Mouse (Mus musculus) embryonic fibroblast, embryonic 13.5 days (primary cell): ENCODE measurements around the gene Fam193b. TPM values are rescaled to one million over a fixed set of nuclear protein-coding genes. Genes with fewer than 3 reads are reported as not detected.
"Not testable (repeated sequence)": the region's sequence is repeated elsewhere in the genome, so short reads cannot be mapped to it uniquely, and the experiment has no call there.

Experiments
- H3K27ac ChIP-seq: 2 replicates; pipeline ENCODE4 v1.5.1; 2012; ENCODE audit warnings: low read length, control low read depth, inconsistent platforms; ENCODE audit not compliant: insufficient read depth
- H3K4me1 ChIP-seq: 2 replicates; pipeline ENCODE4 v1.6.1; 2011; ENCODE audit warnings: low read length; ENCODE audit not compliant: control insufficient read depth, insufficient read depth
- H3K4me3 ChIP-seq: 2 replicates; pipeline ENCODE4 v1.5.1; 2011; ENCODE audit warnings: mild to moderate bottlenecking, control low read depth, low read length; ENCODE audit not compliant: insufficient read depth
- CTCF ChIP-seq: IDR thresholded peaks from 2 replicates; pipeline ENCODE4 v1.5.1; 2011; ENCODE audit warnings: mild to moderate bottlenecking, control low read depth, low read length, moderate library complexity, borderline replicate concordance; ENCODE audit not compliant: insufficient read depth
- POLR2A ChIP-seq: IDR thresholded peaks from 2 replicates; pipeline ENCODE4 v1.6.1; 2011; ENCODE audit warnings: low read depth, mild to moderate bottlenecking, control low read depth, low read length, moderate library complexity
- polyA plus RNA-seq: library from polyadenylated mRNA; stranded (reverse); fragments of >200 nt; gene quantifications from 2 replicates; pipeline ENCODE4 v1.2.4, GENCODE M21; 2011; ENCODE audit warnings: low read depth; ENCODE audit not compliant: missing spikeins, insufficient read length

The Fam193b gene
- polyA plus RNA-seq, 1 experiment: 24.5 TPM

DNA sequence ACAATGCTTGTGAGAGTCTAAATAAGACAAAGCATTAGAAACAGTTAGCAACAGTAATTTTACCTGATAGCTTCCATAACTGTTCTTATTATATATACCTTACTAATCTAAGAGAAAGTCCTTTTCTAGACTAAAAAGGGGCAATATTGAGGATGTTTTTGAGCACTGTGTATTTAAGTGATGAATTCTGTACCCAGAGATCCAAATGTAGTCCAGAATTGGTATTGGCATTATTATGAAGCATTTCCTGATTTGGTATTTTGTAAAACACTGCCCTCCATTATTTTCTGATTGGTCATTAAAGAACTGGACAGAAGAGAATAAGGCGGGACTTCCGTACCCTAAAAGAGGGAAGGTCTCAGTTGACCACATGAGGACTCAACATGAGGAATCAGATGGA is 2.5 kb upstream of the Fam193b start, which contains the start of gene Tmed9:
Gene Tmed9 (plus strand): TSS at position 301 of the 400 bp plus-strand sequence.
- TF ChIP-seq POLR2A (no peak), CTCF (no peak)
- peaks cover 2% of the 10 kb centered on the region; the same call in 1 of the 2 replicates for H3K4me1 ChIP-seq
- H3K27ac ChIP-seq: no peak within 1 kb of the TSS
- H3K4me3 ChIP-seq: no peak within 1 kb of the TSS

DNA sequence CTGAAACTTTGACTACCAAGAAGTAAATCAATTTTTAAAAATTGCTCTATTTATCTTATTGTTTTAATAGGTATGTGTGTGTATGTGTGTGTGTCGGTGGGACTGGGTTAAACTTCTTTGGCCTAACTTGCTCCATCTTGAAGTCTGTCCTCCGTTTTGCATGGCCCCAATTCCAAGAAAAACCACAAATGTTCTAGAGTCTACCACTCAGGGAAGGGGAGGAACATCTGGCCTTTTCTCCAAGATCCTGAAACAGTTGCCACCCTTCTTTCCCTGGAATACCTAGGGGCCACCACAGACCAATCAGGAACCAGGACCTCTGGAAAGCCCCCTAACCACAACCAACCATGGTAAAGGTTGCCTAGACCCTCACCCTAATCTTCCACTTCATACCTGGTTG is 1.1 kb upstream of the Fam193b start:
- Histone ChIP-seq H3K4me1 (peaks cover 2% of the 10 kb centered on the region; the same call in 1 of the 2 replicates), H3K4me3 (no peak overlapping the region), H3K27ac (no peak overlapping the region)
- TF ChIP-seq CTCF (no peak), POLR2A (0 out of 2 replicates have a peak, but pooled peaks have one; percentile 20)

DNA sequence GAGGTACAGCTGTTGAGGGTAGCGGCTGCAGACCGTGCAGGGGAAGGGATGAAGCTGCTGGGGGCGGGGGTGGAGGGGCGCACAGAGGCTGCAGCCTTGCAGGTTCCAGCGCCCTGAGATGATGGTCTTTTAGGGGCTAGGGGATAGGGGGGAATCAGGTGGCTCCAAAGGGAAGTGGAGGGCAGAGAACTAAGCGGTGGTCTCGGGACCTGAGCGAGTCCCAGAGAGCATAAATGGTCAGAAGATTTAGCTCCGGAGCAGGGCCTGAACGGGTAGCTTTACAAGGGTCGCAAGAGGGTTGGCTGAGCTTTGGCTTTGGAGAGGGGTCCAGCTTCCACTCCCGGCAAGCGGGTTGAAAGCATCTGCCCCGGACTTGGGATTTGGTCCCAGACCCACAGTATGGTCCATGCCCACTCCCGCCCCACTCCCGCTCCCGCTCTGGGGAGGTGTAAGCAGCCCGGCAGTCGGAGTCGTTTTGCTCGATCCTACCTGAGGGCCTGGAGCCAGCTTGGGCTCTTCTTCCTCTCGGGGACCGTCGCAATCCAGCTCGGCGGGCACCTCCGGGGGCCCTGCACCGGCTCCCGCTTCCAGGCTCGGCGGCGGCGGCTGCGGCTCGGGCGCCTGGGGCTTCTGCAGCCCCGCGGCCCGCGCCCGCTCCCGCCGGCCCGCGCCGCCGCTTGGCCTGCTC is 490 bp downstream of the Fam193b start:
- H3K27ac ChIP-seq: peak overlapping the region; percentile 50
- TF ChIP-seq POLR2A: no peak
- TF ChIP-seq CTCF: no peak
- peaks cover 7% of the 10 kb centered on the region; the same call in 1 of the 2 replicates for H3K4me1 ChIP-seq
- H3K4me3 ChIP-seq: peak overlapping the region; percentile 86

DNA sequence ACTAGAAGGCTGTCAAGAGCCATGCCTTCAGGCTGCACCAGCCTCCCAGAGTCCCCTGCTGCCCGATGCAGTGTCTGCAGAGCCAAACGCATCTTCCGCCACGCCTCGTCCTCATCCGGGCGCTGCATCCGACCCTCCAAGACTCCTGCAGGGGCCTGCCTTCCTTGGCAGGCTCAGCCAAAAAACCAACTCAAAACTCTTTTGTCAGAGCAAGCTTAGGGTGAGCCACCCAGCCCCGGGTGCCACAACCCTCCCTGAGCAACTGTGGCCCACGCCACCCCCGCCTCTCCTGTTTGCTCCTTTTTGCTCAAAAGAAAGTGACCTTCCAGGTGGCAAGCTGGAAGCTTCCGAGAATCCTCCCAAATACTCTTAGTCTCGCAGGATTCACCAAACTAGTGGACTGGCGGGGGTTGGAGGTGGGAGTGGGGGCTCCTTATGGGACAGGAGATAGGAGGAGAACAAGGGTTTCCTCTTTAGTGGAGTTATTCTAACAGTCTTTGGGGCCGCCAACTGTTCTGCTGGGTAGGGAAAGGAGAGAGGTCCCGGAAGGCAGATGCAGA is 1.1 kb downstream of the Fam193b start:
- Histone ChIP-seq H3K4me1 (peaks cover 7% of the 10 kb centered on the region; the same call in 1 of the 2 replicates), H3K27ac (no peak overlapping the region), H3K4me3 (peak overlapping the region; percentile 86)
- TF ChIP-seq CTCF (no peak), POLR2A (no peak)

DNA sequence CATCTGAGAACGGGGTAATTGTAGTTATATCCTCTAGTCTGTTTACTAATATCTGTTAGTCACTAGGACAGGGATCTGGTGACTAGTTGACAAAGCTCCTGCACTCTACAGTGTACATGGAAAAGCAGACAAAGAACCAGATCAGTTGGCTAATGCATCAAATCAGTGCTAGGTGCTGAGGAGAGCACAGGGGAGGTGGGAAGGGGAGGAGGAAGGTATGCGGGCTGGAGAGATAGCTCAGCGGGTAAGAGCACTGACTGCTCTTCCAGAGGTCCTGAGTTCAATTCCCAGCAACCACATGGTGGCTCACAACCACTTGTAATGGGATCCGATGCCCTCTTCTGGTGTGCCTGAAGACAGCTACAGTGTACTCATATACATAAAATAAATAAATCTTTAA is 2.4 kb downstream of the Fam193b start:
- not testable (repeated sequence) for H3K27ac ChIP-seq, H3K4me3 ChIP-seq, H3K4me1 ChIP-seq

DNA sequence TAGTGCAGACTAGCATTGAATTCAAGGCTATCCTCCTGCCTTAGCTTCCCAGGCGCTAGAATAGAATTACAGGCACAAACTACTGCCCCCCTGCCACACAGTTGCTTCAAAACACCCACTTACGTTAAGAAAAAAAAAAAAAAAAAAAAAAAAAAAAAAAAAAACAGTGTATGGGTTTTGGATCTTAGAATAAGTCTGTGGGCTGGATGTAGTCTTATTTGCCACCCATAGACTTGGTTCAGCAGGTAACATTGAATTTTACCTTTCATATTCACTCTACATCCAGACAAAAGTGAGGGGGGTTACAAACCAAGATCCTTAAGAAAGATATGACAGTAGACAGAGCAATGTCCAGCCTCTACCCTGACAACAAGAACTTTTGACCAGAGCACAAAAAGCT is 3.0 kb downstream of the Fam193b start:
- H3K4me1 ChIP-seq: peaks cover 7% of the 10 kb centered on the region; the same call in 1 of the 2 replicates
- H3K4me3 ChIP-seq: no peak overlapping the region
- TF ChIP-seq CTCF: no peak
- no peak for TF ChIP-seq POLR2A
- no peak overlapping the region for H3K27ac ChIP-seq

DNA sequence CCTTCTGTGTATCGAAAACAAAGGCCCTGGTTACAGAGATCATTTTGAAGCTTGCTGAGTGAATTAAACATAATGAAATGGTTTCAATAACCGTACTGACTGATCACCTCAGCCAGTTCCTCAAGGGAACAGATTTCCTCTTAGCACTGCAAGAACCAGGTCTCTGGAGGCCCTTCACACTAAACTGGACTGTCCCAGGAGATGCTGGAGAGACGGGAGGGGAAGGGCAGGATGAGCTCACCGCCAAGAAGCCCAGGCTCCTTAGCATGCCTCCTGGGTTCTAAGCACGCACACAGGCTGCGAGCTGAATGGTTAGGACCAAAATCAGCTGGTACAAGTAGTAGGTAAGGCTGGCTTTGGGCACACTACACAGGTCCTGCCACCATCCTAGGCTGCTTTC is 3.9 kb downstream of the Fam193b start:
- Histone ChIP-seq H3K4me3 (no peak overlapping the region), H3K27ac (no peak overlapping the region), H3K4me1 (peaks cover 7% of the 10 kb centered on the region; the same call in 1 of the 2 replicates)
- no peak for TF ChIP-seq POLR2A
- no peak for TF ChIP-seq CTCF

DNA sequence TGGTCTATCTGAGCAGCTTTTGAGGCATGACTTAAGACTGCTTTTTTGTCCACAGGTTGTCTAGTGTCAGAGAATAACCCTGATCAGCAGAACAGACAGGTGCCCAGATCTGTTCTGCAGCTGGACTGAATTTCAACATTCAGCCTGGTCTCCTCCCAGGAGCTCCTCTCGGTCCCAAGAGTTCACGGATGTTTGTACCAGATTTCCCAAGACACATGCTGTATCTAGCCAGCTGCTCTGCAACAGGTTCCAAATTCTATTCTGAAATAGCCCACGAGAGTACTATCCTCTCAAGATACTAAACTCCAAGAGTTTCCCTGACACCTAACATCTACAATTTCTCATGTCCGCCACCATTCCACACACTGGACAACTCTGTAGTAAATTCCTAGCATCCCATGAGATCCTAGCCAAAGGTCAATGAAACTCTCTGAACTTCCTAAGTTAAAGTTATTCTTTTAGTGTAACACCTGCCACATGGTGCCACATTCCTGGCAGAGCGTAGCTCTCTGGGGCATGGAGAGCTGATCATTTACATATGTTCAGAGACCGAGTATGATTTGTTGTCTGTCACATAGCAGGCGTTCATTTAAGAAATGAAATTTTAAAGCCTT is 7.5 kb downstream of the Fam193b start:
- TF ChIP-seq POLR2A (no peak), CTCF (no peak)
- no peak overlapping the region for H3K27ac ChIP-seq
- no peak overlapping the region for H3K4me3 ChIP-seq
- peaks cover 5% of the 10 kb centered on the region; the same call in 1 of the 2 replicates for H3K4me1 ChIP-seq

DNA sequence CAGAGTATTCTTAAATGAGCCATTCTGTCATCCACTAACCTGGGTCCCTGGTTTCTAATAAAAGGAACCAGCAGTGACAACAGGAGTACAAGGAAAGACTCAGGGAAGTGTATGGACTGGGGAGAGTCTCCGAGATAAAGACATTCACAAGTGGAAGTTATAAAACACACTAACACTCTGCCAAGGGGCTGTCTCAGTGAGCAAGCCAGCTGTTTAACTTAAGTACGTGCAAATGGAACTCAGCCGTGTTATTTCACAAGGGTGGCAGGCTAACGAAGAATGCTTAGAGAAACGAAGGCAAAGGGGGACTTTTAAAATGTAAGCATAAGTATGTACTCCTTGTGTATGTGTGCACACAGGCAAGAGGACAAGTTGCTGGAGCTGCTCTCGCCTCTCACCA is 13.4 kb downstream of the Fam193b start:
- H3K27ac ChIP-seq: no peak overlapping the region
- TF ChIP-seq CTCF (no peak), POLR2A (no peak)
- H3K4me3 ChIP-seq: no peak overlapping the region
- no peaks in the 10 kb centered on the region for H3K4me1 ChIP-seq

DNA sequence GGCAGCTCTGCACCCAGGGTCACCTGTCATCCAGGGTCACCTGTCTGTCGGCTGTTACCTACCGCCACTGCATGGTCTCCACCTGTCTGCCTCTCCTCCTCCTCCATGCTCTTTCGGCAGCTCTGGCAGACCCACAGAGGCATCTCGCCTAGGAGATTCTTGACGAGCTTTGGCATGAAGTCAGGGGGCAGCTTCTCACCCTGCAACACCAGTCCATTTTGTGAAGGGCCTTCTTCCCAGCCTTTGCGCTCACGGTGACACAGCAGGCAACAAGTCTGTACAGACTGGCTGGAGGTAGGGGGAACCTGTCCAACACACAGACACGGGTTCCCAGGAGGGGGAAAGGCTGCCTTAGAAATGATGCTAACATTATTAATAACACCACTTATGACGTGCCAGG is 15.0 kb downstream of the Fam193b start:
- TF ChIP-seq CTCF (no peak), POLR2A (no peak)
- no peak overlapping the region for H3K27ac ChIP-seq
- H3K4me1 ChIP-seq: no peaks in the 10 kb centered on the region
- no peak overlapping the region for H3K4me3 ChIP-seq
